Mouse (Mus musculus) urinary bladder, postnatal 36 days (tissue): ENCODE measurements around the gene Ccdc117.
"Not testable (repeated sequence)": the region's sequence is repeated elsewhere in the genome, so short reads cannot be mapped to it uniquely, and the experiment has no call there.

ENCODE experiments used
- DNase-seq, 2 experiments: peaks; one replicate each; pipeline ENCODE4 v3.0.0; 2022; ENCODE audit warnings: low spot score in 2 of 2, mixed read lengths in 1 of 2

Gene Ccdc117

GRCm38 (mm10) chr11:5533108-5533507 is 8.9 kb downstream of the Ccdc117 start:
- DNase-seq = no peak

- DNase-seq = no peak
These were observed 11.3 kb downstream of the Ccdc117 start for GRCm38 (mm10) chr11:5530717-5531116.

GRCm38 (mm10) chr11:5530172-5530571 is 11.8 kb downstream of the Ccdc117 start:
- DNase-seq = no peak

- DNase-seq = no peak
These were observed 13.1 kb downstream of the Ccdc117 start for GRCm38 (mm10) chr11:5528841-5529240.

GRCm38 (mm10) chr11:5527865-5528523 is 14.0 kb downstream of the Ccdc117 start:
- DNase-seq = no peak

GRCm38 (mm10) chr11:5526573-5527439 is 15.2 kb downstream of the Ccdc117 start:
- DNase-seq = no peak

GRCm38 (mm10) chr11:5525418-5525817 is 16.6 kb downstream of the Ccdc117 start:
- DNase-seq = no peak

- DNase-seq = no peak
These were observed 19.1 kb downstream of the Ccdc117 start for GRCm38 (mm10) chr11:5522798-5523415.

GRCm38 (mm10) chr11:5521516-5522291 is 20.3 kb downstream of the Ccdc117 start:
- peak; percentile 73 to 84 for DNase-seq

- no peak for DNase-seq
These were observed 20.8 kb downstream of the Ccdc117 start for GRCm38 (mm10) chr11:5521266-5521515.

GRCm38 (mm10) chr11:5520412-5521265 is 21.3 kb downstream of the Ccdc117 start, which contains the start of gene Xbp1:
Xbp1 (plus strand) TSS chr11:5520659.
- peak; percentile 98 to 99 for DNase-seq

GRCm38 (mm10) chr11:5519681-5520080 is 22.3 kb downstream of the Ccdc117 start:
- no peak for DNase-seq

- no peak for DNase-seq
These were observed 24.6 kb downstream of the Ccdc117 start for GRCm38 (mm10) chr11:5517346-5517745.

GRCm38 (mm10) chr11:5516617-5517016 is 25.4 kb downstream of the Ccdc117 start:
- DNase-seq = no peak

- DNase-seq = no peak
These were observed 25.8 kb downstream of the Ccdc117 start for GRCm38 (mm10) chr11:5516151-5516550.

- DNase-seq = no peak
These were observed 26.3 kb downstream of the Ccdc117 start for GRCm38 (mm10) chr11:5515655-5516054.

- no peak for DNase-seq
These were observed 26.8 kb downstream of the Ccdc117 start for GRCm38 (mm10) chr11:5515196-5515595.

GRCm38 (mm10) chr11:5514091-5514490 is 27.9 kb downstream of the Ccdc117 start:
- DNase-seq = no peak

GRCm38 (mm10) chr11:5512961-5513360 is 29.0 kb downstream of the Ccdc117 start:
- no peak for DNase-seq

GRCm38 (mm10) chr11:5512099-5512725 is 29.8 kb downstream of the Ccdc117 start:
- DNase-seq = peak; percentile 48 to 52

GRCm38 (mm10) chr11:5510686-5511085 is 31.3 kb downstream of the Ccdc117 start:
- not testable (repeated sequence) for DNase-seq
